In genomic region chr2:156781281-156781680, GRCm38 (mm10) we compare ENCODE assay signal across 14 mouse cellular contexts. TPM values are rescaled to one million over a fixed set of nuclear protein-coding genes. Genes with fewer than 3 reads are reported as not detected.
DNase-seq lines count a peak whose midpoint lies in the region; ATAC-seq and TF ChIP-seq lines count a peak whose summit lies in the region.
"Had no signal": no experiment of that assay in that cellular context is flagged by ENCODE, and none has a peak within 500 bp of the region (broad histone marks: within the 10 kb centered on the region; RNA-seq: fewer than 3 reads in every experiment).

No protein-coding gene starts in this region.

- intact Hi-C loops in heart, postnatal 36 days (cut with DNase I): no loop called here

- WGBS in heart, embryonic 13.5 days: 53% methylated on average over 4 of the region's 4 CpGs
- WGBS in embryonic facial prominence, embryonic 10.5 days: 70% methylated on average over 4 of the region's 4 CpGs
- WGBS in liver, embryonic 13.5 days (ENCODE audit: insufficient replicate concordance): 51% methylated on average over 4 of the region's 4 CpGs

- peaks cover 77% of the 10 kb centered on the region for H3K4me1 ChIP-seq in heart, embryonic 13.5 days
- H3K4me1 ChIP-seq in E14TG2a.4 (replicated peaks; ENCODE audit: low read depth, low read length): peaks cover 55% of the 10 kb centered on the region
- H3K4me1 ChIP-seq in embryonic facial prominence, embryonic 10.5 days: peaks cover 35% of the 10 kb centered on the region
- H3K4me1 ChIP-seq in liver, embryonic 13.5 days (replicated peaks): peaks cover 85% of the 10 kb centered on the region

- no peak for DNase-seq in heart, postnatal 36 days
- DNase-seq in embryonic facial prominence, embryonic 10.5 days (ENCODE audit: low spot score): no peak
- DNase-seq in liver, embryonic 13.5 days: no peak
- no peak for DNase-seq in embryo, embryonic 11 days
- no peak for DNase-seq in layer of hippocampus, adult 9-10 months (ENCODE audit: low spot score)
- DNase-seq: adrenal gland, adult 2 months; cerebellum, adult 8-10 months; kidney, adult 9 months; lung, postnatal 36 days had no signal

- no peaks in the 10 kb centered on the region for H3K27me3 ChIP-seq in heart, embryonic 13.5 days (replicated peaks)
- H3K27me3 ChIP-seq in E14TG2a.4 (ENCODE audit: insufficient read depth, low read length): peaks cover 17% of the 10 kb centered on the region
- peaks cover 17% of the 10 kb centered on the region for H3K27me3 ChIP-seq in embryonic facial prominence, embryonic 10.5 days (replicated peaks; ENCODE audit: low read depth, poor library complexity, severe bottlenecking)
- H3K27me3 ChIP-seq in liver, embryonic 13.5 days: peaks cover 8% of the 10 kb centered on the region
- H3K27me3 ChIP-seq: embryonic facial prominence, embryonic 12.5 days had no signal

- H3K36me3 ChIP-seq in heart, embryonic 13.5 days: peaks cover 36% of the 10 kb centered on the region
- H3K36me3 ChIP-seq in E14TG2a.4 (ENCODE audit: insufficient read depth, low read length): no peaks in the 10 kb centered on the region
- no peaks in the 10 kb centered on the region for H3K36me3 ChIP-seq in embryonic facial prominence, embryonic 10.5 days (replicated peaks)
- no peaks in the 10 kb centered on the region for H3K36me3 ChIP-seq in liver, embryonic 13.5 days
- H3K36me3 ChIP-seq: embryonic facial prominence, embryonic 12.5 days; hindbrain, embryonic 13.5 days had no signal

- no peak for ATAC-seq in heart, embryonic 13.5 days (ENCODE audit: extremely low read depth, insufficient number of reproducible peaks, low FRiP score, low TSS enrichment)
- ATAC-seq in liver, embryonic 13.5 days (ENCODE audit: low read depth): no peak
- ATAC-seq: CD4-positive, CD25-positive, alpha-beta regulatory T cell, adult 4 months had no signal

- H3K4me2 ChIP-seq in heart, embryonic 13.5 days: peak overlapping the region; percentile 76
- H3K4me2 ChIP-seq in liver, embryonic 13.5 days: peak overlapping the region; percentile 63
- H3K4me2 ChIP-seq: embryonic facial prominence, embryonic 12.5 days; hindbrain, embryonic 13.5 days had no signal

- H3K4me3 ChIP-seq in heart, embryonic 13.5 days: 0 out of 2 replicates have a peak overlapping the region, but pooled peaks have one; percentile 10
- H3K4me3 ChIP-seq in E14TG2a.4 (replicated peaks; ENCODE audit: low read length): peak overlapping the region; percentile 50
- peak overlapping the region; percentile 32; the same call in 1 of the 2 replicates for H3K4me3 ChIP-seq in embryonic facial prominence, embryonic 10.5 days
- peak overlapping the region; percentile 26; the same call in 1 of the 2 replicates for H3K4me3 ChIP-seq in liver, embryonic 13.5 days (replicated peaks)
- H3K4me3 ChIP-seq: embryonic facial prominence, embryonic 12.5 days; hindbrain, embryonic 13.5 days had no signal

- no peak for TF ChIP-seq CTCF in E14TG2a.4 (conservative IDR thresholded peaks at IDR 0.05; ENCODE audit: low read length)

- H3K9me3 ChIP-seq in heart, embryonic 13.5 days: no peaks in the 10 kb centered on the region
- peaks cover 16% of the 10 kb centered on the region for H3K9me3 ChIP-seq in E14TG2a.4 (ENCODE audit: low read length)
- 0 out of 2 replicates have a peak, but pooled peaks cover 4% of the 10 kb centered on the region for H3K9me3 ChIP-seq in embryonic facial prominence, embryonic 10.5 days
- no peaks in the 10 kb centered on the region for H3K9me3 ChIP-seq in liver, embryonic 13.5 days (replicated peaks)
- H3K9me3 ChIP-seq: embryonic facial prominence, embryonic 12.5 days had no signal

- H3K27ac ChIP-seq in heart, embryonic 13.5 days (replicated peaks): no peak overlapping the region
- H3K27ac ChIP-seq in embryonic facial prominence, embryonic 10.5 days (replicated peaks): peak overlapping the region; percentile 11
- H3K27ac ChIP-seq in liver, embryonic 13.5 days: peak overlapping the region; percentile 93
- H3K27ac ChIP-seq: embryonic facial prominence, embryonic 12.5 days; hindbrain, embryonic 13.5 days had no signal

- 0 out of 2 replicates have a peak overlapping the region, but pooled peaks have one; percentile 10 for H3K9ac ChIP-seq in heart, embryonic 13.5 days
- peak overlapping the region; percentile 24 for H3K9ac ChIP-seq in liver, embryonic 13.5 days
- H3K9ac ChIP-seq: embryonic facial prominence, embryonic 12.5 days; hindbrain, embryonic 13.5 days had no signal

RNA-seq across cellular contexts. Expression of gene Myl9, which starts 6.1 kb away (rescaled TPM):
- polyA plus RNA-seq in heart, embryonic 13.5 days (2015; fragmentation: Nextera tagmentation; extraction: Ambion mirVana): 1,696 and 1,855 TPM in 2 replicates
- 100 to 1,000 TPM in 1 of 2 experiments, 10 to 100 TPM in 1; 97.9 to 115 TPM for total RNA-seq in heart, postnatal 36 days (2021)
- 82.9 and 91.7 TPM in 2 replicates for polyA plus RNA-seq in embryonic facial prominence, embryonic 10.5 days (2016; fragmentation: Nextera tagmentation; extraction: Ambion mirVana)
- polyA plus RNA-seq in liver, embryonic 13.5 days (2015; fragmentation: Nextera tagmentation; extraction: Ambion mirVana): 58.3 and 60.1 TPM in 2 replicates
- polyA plus RNA-seq: CD4-positive, CD25-positive, alpha-beta regulatory T cell, adult 4 months had no signal

RNA-seq across cellular contexts. Expression of gene Tgif2, which starts 58.5 kb away (rescaled TPM):
- 35.5 and 35.9 TPM in 2 replicates for polyA plus RNA-seq in heart, embryonic 13.5 days (2015; fragmentation: Nextera tagmentation; extraction: Ambion mirVana)
- under 1 TPM; 0.51 to 0.72 TPM for total RNA-seq in heart, postnatal 36 days (2021)
- 112 and 114 TPM in 2 replicates for polyA plus RNA-seq in embryonic facial prominence, embryonic 10.5 days (2016; fragmentation: Nextera tagmentation; extraction: Ambion mirVana)
- 7.2 and 9.0 TPM in 2 replicates for polyA plus RNA-seq in liver, embryonic 13.5 days (2015; fragmentation: Nextera tagmentation; extraction: Ambion mirVana)

Comparison
In these comparisons a context has a peak if more than half of its experiments do, and no peak if none do; other contexts are left out.
1. RNA of gene Myl9, which starts 6.1 kb away (polyA plus RNA-seq): 1,696 to 1,855 TPM in heart, embryonic 13.5 days; 82.9 to 91.7 TPM in embryonic facial prominence, embryonic 10.5 days and 58.3 to 60.1 TPM in liver, embryonic 13.5 days; every median in the first group is over 10 times any median in the second.
2. Peak in every context shown above with its lines, with median percentiles within 50 percentile points of each other: H3K4me3 ChIP-seq.